8 mouse cellular contexts compared by ENCODE assay signal in the genomic region with DNA sequence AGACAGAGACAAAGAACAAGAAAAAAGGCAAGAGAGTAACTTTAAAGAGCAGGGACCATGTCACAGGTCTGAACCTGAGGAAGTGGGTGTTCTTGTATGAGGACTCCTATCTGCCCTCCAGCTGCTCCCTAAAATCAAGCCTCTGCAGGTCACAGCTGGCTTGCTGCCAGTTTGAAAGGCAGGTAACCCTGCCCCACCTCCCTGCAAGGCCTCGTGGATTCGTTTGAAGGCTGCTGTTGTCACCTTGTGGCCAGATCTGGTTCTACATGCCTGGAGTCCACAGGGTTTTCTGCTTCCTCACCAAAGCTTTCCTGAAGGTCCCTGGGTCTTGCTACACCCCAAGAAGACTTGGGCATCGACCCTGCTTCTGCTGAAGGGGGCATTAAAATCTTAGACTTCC. TPM values are rescaled to one million over a fixed set of nuclear protein-coding genes. Genes with fewer than 3 reads are reported as not detected.
A peak's percentile ranks its signal among the peaks of the same experiment; 100 is the strongest.
DNase-seq lines count a peak whose midpoint lies in the region; ATAC-seq and TF ChIP-seq lines count a peak whose summit lies in the region.

No protein-coding gene starts in this region.

- no peak for ATAC-seq in forebrain, postnatal 0 days
- ATAC-seq in forebrain, embryonic 12.5 days (ENCODE audit: low FRiP score), result no peak

- no peak overlapping the region for H3K9ac ChIP-seq in forebrain, postnatal 0 days
- H3K9ac ChIP-seq in forebrain, embryonic 12.5 days, result no peak overlapping the region

- peak; percentile 54 for TF ChIP-seq CTCF in forebrain, postnatal 0 days (IDR thresholded peaks at IDR 0.05; ENCODE audit: low read depth)

- no peaks in the 10 kb centered on the region for H3K36me3 ChIP-seq in forebrain, postnatal 0 days (ENCODE audit: insufficient read depth)
- no peaks in the 10 kb centered on the region for H3K36me3 ChIP-seq in forebrain, embryonic 12.5 days (replicated peaks)
- no peaks in the 10 kb centered on the region for H3K36me3 ChIP-seq in embryonic facial prominence, embryonic 10.5 days (replicated peaks)

- 8% methylated on average over 3 of the region's 3 CpGs for WGBS in forebrain, postnatal 0 days
- WGBS in forebrain, embryonic 12.5 days, result 13% methylated on average over 3 of the region's 3 CpGs
- WGBS in embryonic facial prominence, embryonic 10.5 days, result 8% methylated on average over 3 of the region's 3 CpGs

- DNase-seq in forebrain, postnatal 0 days, result peak; percentile 5
- DNase-seq in urinary bladder, adult 18-20 months (ENCODE audit: low spot score in 2 of 2), result peak; percentile 72 to 81
- DNase-seq in urinary bladder, postnatal 10 days (ENCODE audit: low spot score), result no peak
- peak; percentile 42 for DNase-seq in embryonic facial prominence, embryonic 10.5 days (ENCODE audit: low spot score)
- peak; percentile 69 for DNase-seq in kidney, postnatal 14 days
- peak; percentile 45 for DNase-seq in naive thymus-derived CD4-positive, alpha-beta T cell, adult 2 months (ENCODE audit: low read depth)
- DNase-seq in urinary bladder, postnatal 14 days (ENCODE audit: low spot score), result peak; percentile 90

- no peaks in the 10 kb centered on the region for H3K9me3 ChIP-seq in forebrain, postnatal 0 days (ENCODE audit: low read length)
- H3K9me3 ChIP-seq in forebrain, embryonic 12.5 days, result 0 out of 2 replicates have a peak, but pooled peaks cover 3% of the 10 kb centered on the region
- H3K9me3 ChIP-seq in embryonic facial prominence, embryonic 10.5 days, result no peaks in the 10 kb centered on the region

- H3K4me3 ChIP-seq in forebrain, postnatal 0 days (ENCODE audit: low read depth, low read length), result no peak overlapping the region
- H3K4me3 ChIP-seq in forebrain, embryonic 12.5 days (replicated peaks), result no peak overlapping the region
- H3K4me3 ChIP-seq in embryonic facial prominence, embryonic 10.5 days, result no peak overlapping the region

- no peak overlapping the region for H3K27ac ChIP-seq in forebrain, postnatal 0 days (ENCODE audit: low read depth, low read length)
- no peak overlapping the region for H3K27ac ChIP-seq in forebrain, embryonic 12.5 days
- H3K27ac ChIP-seq in embryonic facial prominence, embryonic 10.5 days (replicated peaks), result no peak overlapping the region

- no peaks in the 10 kb centered on the region for H3K27me3 ChIP-seq in forebrain, postnatal 0 days (ENCODE audit: insufficient read depth, low read length)
- no peaks in the 10 kb centered on the region for H3K27me3 ChIP-seq in forebrain, embryonic 12.5 days
- no peaks in the 10 kb centered on the region for H3K27me3 ChIP-seq in embryonic facial prominence, embryonic 10.5 days (replicated peaks; ENCODE audit: low read depth, poor library complexity, severe bottlenecking)

- H3K4me1 ChIP-seq in forebrain, postnatal 0 days (ENCODE audit: insufficient read depth), result no peaks in the 10 kb centered on the region
- H3K4me1 ChIP-seq in forebrain, embryonic 12.5 days, result no peaks in the 10 kb centered on the region
- no peaks in the 10 kb centered on the region for H3K4me1 ChIP-seq in embryonic facial prominence, embryonic 10.5 days

- H3K4me2 ChIP-seq in forebrain, postnatal 0 days (ENCODE audit: low read depth), result no peak overlapping the region
- H3K4me2 ChIP-seq in forebrain, embryonic 12.5 days, result no peak overlapping the region

RNA-seq across cellular contexts. Expression of gene Map1s, which starts 58.4 kb away (rescaled TPM):
- 57.2 and 68.1 TPM in 2 replicates for total RNA-seq in forebrain, postnatal 0 days (2014; rRNA removed)
- 52.7 and 63.9 TPM in 2 replicates for polyA plus RNA-seq in forebrain, postnatal 0 days (2015; fragmentation: Nextera tagmentation; extraction: Ambion mirVana)
- 61.4 and 61.6 TPM in 2 replicates for polyA plus RNA-seq in forebrain, embryonic 12.5 days (2016; fragmentation: Nextera tagmentation; extraction: Ambion mirVana)
- polyA plus RNA-seq in embryonic facial prominence, embryonic 10.5 days (2016; fragmentation: Nextera tagmentation; extraction: Ambion mirVana), result 67.8 and 72.3 TPM in 2 replicates
